Mouse (Mus musculus): Measurements from ENCODE around the gene Rplp0. TPM values are rescaled to one million over a fixed set of nuclear protein-coding genes. Genes with fewer than 3 reads are reported as not detected.

Rplp0 gene
- polyA plus RNA-seq (2017; shearing (Covaris generic)), result 2,224 TPM

GRCm38 (mm10) chr5:115559237-115560101, at the start of gene Rplp0:
TSS of gene Rplp0 (plus strand) at chr5:115559467.

GRCm38 (mm10) chr5:115564737-115565393, 5.6 kb downstream of the Rplp0 start, which contains the start of gene Gcn1l1:
TSS of gene Gcn1l1 (plus strand) at chr5:115565254.

Other genes with a start within 250 kb of the Rplp0 start
- gene Srsf9, start 232.3 kb upstream of the Rplp0 start, polyA plus RNA-seq (2017; shearing (Covaris generic)), result 13.3 TPM
- 19.3 TPM for gene Gatc, start 218.3 kb upstream of the Rplp0 start, polyA plus RNA-seq (2017; shearing (Covaris generic))
- 58.1 TPM for gene Triap1, start 218.2 kb upstream of the Rplp0 start, polyA plus RNA-seq (2017; shearing (Covaris generic))
- 558 TPM for gene Cox6a1, start 210.5 kb upstream of the Rplp0 start, polyA plus RNA-seq (2017; shearing (Covaris generic))
- not detected for gene Msi1, start 129.9 kb upstream of the Rplp0 start, polyA plus RNA-seq (2017; shearing (Covaris generic))
- not detected for gene Pla2g1b, start 93.2 kb upstream of the Rplp0 start, polyA plus RNA-seq (2017; shearing (Covaris generic))
- 21.8 TPM for gene Sirt4, start 74.7 kb upstream of the Rplp0 start, polyA plus RNA-seq (2017; shearing (Covaris generic))
- gene Pxn, start 52.8 kb upstream of the Rplp0 start, polyA plus RNA-seq (2017; shearing (Covaris generic)), result 61.9 TPM
- gene Gcn1l1, start 5.8 kb downstream of the Rplp0 start, polyA plus RNA-seq (2017; shearing (Covaris generic)), result 56.7 TPM
- gene Rab35, start 72.4 kb downstream of the Rplp0 start, polyA plus RNA-seq (2017; shearing (Covaris generic)), result 5.3 TPM
- 13.7 TPM for gene Bicdl1, start 172.2 kb downstream of the Rplp0 start, polyA plus RNA-seq (2017; shearing (Covaris generic))

All from activated CD4-positive, CD25-positive, alpha-beta regulatory T cell, adult 9 weeks (primary cell).